Mouse (Mus musculus): Measurements from ENCODE around the gene Abcd1. TPM values are rescaled to one million over a fixed set of nuclear protein-coding genes. Genes with fewer than 3 reads are reported as not detected.

Abcd1 gene
- total and polyA plus RNA-seq, 2 experiments from 2014 or later = 7.6 to 11.7 TPM

DNA sequence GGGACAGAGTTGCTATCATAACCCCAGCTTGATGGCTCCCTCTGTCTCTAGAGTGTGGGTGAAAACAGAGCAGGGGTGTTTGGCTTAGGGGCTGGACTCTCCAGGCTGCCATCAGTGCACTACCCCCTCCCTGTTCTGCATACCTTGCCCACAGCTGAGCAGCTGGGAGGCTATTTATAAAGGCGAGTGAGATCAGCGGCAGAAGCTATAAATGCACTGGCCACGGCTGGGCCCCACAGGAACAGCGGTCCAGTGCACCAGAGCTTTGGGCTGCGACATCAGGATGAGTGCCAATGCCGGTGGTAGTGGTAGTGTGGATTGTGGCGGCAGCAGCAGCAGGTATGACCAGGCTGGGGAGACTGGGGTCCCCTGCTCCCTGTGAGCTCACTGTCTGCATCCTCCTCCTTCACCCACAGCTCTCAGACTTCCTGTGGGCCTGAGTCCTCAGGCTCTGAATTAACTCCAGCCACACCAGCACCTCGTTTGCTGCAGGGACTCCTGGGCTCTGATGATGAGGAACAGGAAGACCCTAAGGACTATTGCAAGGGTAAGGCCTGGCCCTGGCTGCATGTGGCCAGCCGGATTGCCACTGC, 57.9 kb downstream of the Abcd1 start, which contains the start of gene Srpk3:
Srpk3 (plus strand) TSS at position 238 of the 593 bp plus-strand sequence.
- Histone ChIP-seq H3K9ac (no peak within 1 kb of the TSS), H3K4me3 (ENCODE audit: low read depth, low read length) (no peak within 1 kb of the TSS), H3K27me3 (ENCODE audit: insufficient read depth, low read length) (no peaks in the 10 kb centered on the region), H3K9me3 (ENCODE audit: low read length) (no peaks in the 10 kb centered on the region), H3K4me1 (ENCODE audit: insufficient read depth) (no peaks in the 10 kb centered on the region), H3K4me2 (ENCODE audit: low read depth) (no peak within 1 kb of the TSS), H3K27ac (ENCODE audit: low read depth, low read length) (no peak within 1 kb of the TSS), H3K36me3 (ENCODE audit: insufficient read depth) (peaks cover 4% of the 10 kb centered on the region; the same call in 1 of the 2 replicates)
- DNase-seq (no peak), ATAC-seq (0 out of 2 replicates have a peak, but pooled peaks have one; percentile 14)
- no peak for TF ChIP-seq CTCF (IDR thresholded peaks at IDR 0.05; ENCODE audit: low read depth)
- 65% methylated on average over 9 of the region's 9 CpGs for WGBS

DNA sequence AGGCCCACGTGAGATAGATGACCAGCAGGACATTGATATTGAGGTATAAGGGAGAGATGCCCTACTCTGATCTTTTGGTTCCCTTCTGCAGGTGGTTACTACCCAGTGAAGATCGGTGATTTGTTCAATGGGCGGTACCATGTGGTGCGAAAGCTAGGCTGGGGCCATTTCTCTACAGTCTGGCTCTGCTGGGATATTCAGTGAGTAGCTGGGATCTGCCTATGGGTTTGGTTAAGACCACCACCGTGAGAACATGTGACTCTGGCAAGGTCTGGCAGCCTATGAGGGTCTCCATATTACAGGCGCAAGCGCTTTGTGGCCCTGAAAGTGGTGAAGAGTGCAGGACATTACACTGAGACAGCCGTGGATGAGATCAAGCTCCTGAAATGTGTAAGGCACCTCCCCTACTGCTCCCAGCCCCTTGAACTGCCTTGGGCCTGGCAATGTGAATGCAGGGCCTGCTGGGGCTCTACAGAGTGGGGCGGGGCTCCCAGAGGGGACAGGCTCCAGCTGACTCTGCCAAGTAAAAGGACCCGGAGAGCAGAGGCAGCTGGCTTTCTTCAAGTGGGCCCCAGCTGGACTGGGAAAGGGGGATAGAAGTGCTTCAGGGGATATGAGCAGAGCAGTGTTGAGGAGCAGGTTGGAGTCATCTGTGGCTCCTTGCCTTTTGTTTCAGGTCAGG, 58.5 kb downstream of the Abcd1 start:
- H3K4me1 ChIP-seq (ENCODE audit: insufficient read depth) = no peaks in the 10 kb centered on the region
- H3K36me3 ChIP-seq (ENCODE audit: insufficient read depth) = peaks cover 4% of the 10 kb centered on the region; the same call in 1 of the 2 replicates
- no peaks in the 10 kb centered on the region for H3K27me3 ChIP-seq (ENCODE audit: insufficient read depth, low read length)
- DNase-seq = no peak
- H3K9ac ChIP-seq = no peak overlapping the region
- H3K27ac ChIP-seq (ENCODE audit: low read depth, low read length) = no peak overlapping the region
- H3K4me3 ChIP-seq (ENCODE audit: low read depth, low read length) = no peak overlapping the region
- no peaks in the 10 kb centered on the region for H3K9me3 ChIP-seq (ENCODE audit: low read length)
- TF ChIP-seq CTCF (IDR thresholded peaks at IDR 0.05; ENCODE audit: low read depth) = no peak
- ATAC-seq = no peak
- 75% methylated on average over 10 of the region's 10 CpGs for WGBS
- no peak overlapping the region for H3K4me2 ChIP-seq (ENCODE audit: low read depth)

- H3K9me3 ChIP-seq (ENCODE audit: low read length) = no peaks in the 10 kb centered on the region
- no peak overlapping the region for H3K27ac ChIP-seq (ENCODE audit: low read depth, low read length)
- WGBS = 81% methylated on average over 3 of the region's 3 CpGs
- H3K4me1 ChIP-seq (ENCODE audit: insufficient read depth) = peaks cover 14% of the 10 kb centered on the region; the same call in 1 of the 2 replicates
- H3K27me3 ChIP-seq (ENCODE audit: insufficient read depth, low read length) = no peaks in the 10 kb centered on the region
- H3K4me3 ChIP-seq (ENCODE audit: low read depth, low read length) = no peak overlapping the region
- no peak overlapping the region for H3K4me2 ChIP-seq (ENCODE audit: low read depth)
- H3K9ac ChIP-seq = no peak overlapping the region
- no peak for DNase-seq
- TF ChIP-seq CTCF (IDR thresholded peaks at IDR 0.05; ENCODE audit: low read depth) = no peak
- peaks cover 4% of the 10 kb centered on the region; the same call in 1 of the 2 replicates for H3K36me3 ChIP-seq (ENCODE audit: insufficient read depth)
- no peak for ATAC-seq
Measured at GRCm38 (mm10) chrX:73782227-73782626, 65.8 kb downstream of the Abcd1 start.

DNA sequence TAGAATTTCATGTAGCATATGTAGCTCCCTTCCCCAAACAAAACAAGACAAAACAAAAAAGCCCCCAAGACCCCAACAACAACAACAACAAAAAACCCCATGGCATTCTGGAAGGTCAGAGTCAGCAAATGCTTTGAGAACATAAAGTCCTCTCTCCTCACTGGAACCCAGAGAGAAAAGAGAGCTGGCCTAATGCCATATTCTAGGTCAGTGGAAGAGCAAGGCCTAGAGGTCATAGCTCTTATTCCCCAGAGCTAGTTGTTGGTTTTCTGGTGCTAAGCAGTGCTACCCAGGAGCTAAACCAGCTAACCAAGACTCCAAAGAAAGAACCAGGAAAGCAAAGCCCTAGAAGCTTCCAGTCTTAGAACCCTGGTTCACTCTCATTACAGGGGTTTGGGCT, 69.3 kb downstream of the Abcd1 start:
- peak overlapping the region; percentile 91 for H3K27ac ChIP-seq (ENCODE audit: low read depth, low read length)

DNA sequence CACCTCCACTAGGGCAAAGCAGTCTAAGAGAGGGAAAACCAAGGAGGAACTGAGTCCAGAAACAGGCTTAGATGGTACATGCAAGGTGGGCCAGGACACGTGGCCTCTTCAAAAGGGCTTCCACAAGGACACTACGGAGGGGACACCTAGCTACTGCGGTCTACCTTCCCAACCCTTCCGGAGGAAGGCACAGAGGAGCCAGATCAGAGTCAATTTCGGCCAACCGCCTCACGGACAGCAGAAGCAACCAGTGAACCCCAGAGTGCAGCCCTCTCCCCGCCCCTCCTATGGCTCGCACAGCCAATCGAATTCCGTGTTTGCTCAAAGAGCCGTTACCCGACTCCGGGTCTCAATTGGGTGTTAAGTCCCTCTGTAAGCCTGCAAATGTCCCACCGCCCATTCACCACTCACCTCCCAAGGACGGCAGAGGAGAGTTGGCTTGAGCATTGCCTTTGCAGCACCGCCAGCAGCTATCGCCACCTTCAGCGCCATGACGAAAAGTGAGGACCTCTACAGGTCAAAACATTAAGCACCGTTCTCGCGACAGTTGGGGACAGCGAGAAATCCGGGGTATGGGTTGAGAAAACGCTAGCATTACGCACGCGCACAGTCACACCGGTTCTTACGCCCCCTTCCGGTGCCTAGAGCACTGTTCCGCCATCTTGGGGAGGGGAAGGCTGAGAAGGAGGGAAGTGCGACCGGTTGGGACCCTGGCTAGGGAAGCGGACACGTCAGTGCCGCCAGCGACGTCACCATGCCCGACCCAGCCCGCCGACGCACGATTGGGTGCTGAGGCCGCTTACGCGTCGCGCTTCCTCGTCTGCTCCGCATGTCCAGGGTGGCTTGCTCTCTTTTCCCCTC, 70.2 kb downstream of the Abcd1 start, which contains the start of the genes Idh3g and Ssr4:
Idh3g (minus strand) TSS at position 534 of the 861 bp plus-strand sequence.
Ssr4 (plus strand) TSS at position 665 of the 861 bp plus-strand sequence.
- WGBS = 32% methylated on average over 52 of the region's 52 CpGs
- H3K9me3 ChIP-seq (ENCODE audit: low read length) = no peaks in the 10 kb centered on the region

More for the DNA sequence above, 69.3 kb downstream of the Abcd1 start:
- H3K27me3 ChIP-seq (ENCODE audit: insufficient read depth, low read length) = no peaks in the 10 kb centered on the region
- H3K36me3 ChIP-seq (ENCODE audit: insufficient read depth) = no peaks in the 10 kb centered on the region; the same call in 1 of the 2 replicates
- H3K9me3 ChIP-seq (ENCODE audit: low read length) = no peaks in the 10 kb centered on the region
- DNase-seq = no peak
- TF ChIP-seq CTCF (IDR thresholded peaks at IDR 0.05; ENCODE audit: low read depth) = no peak
- peak overlapping the region; percentile 53 for H3K4me3 ChIP-seq (ENCODE audit: low read depth, low read length)
- peak overlapping the region; percentile 58 for H3K9ac ChIP-seq
- ATAC-seq = no peak
- peak overlapping the region; percentile 50 for H3K4me2 ChIP-seq (ENCODE audit: low read depth)
- peaks cover 14% of the 10 kb centered on the region; the same call in 1 of the 2 replicates for H3K4me1 ChIP-seq (ENCODE audit: insufficient read depth)

GRCm38 (mm10) chrX:73787225-73787558, 70.8 kb downstream of the Abcd1 start:
- no peak for DNase-seq
- no peaks in the 10 kb centered on the region for H3K27me3 ChIP-seq (ENCODE audit: insufficient read depth, low read length)
- peak overlapping the region; percentile 54 for H3K4me2 ChIP-seq (ENCODE audit: low read depth)
- H3K36me3 ChIP-seq (ENCODE audit: insufficient read depth) = 0 out of 2 replicates have a peak, but pooled peaks cover 4% of the 10 kb centered on the region
- H3K4me3 ChIP-seq (ENCODE audit: low read depth, low read length) = peak overlapping the region; percentile 53
- TF ChIP-seq CTCF (IDR thresholded peaks at IDR 0.05; ENCODE audit: low read depth) = no peak
- H3K9me3 ChIP-seq (ENCODE audit: low read length) = no peaks in the 10 kb centered on the region
- peak overlapping the region; percentile 91 for H3K27ac ChIP-seq (ENCODE audit: low read depth, low read length)
- 29% methylated on average over 22 of the region's 22 CpGs for WGBS
- peak; percentile 16 for ATAC-seq
- peak overlapping the region; percentile 76 for H3K9ac ChIP-seq
- peaks cover 14% of the 10 kb centered on the region; the same call in 1 of the 2 replicates for H3K4me1 ChIP-seq (ENCODE audit: insufficient read depth)

More for the DNA sequence above, 70.2 kb downstream of the Abcd1 start, which contains the start of the genes Idh3g and Ssr4:
- H3K4me3 ChIP-seq (ENCODE audit: low read depth, low read length) = peak within 1 kb of the TSS; percentile 53
- no peaks in the 10 kb centered on the region for H3K27me3 ChIP-seq (ENCODE audit: insufficient read depth, low read length)
- TF ChIP-seq CTCF (IDR thresholded peaks at IDR 0.05; ENCODE audit: low read depth) = peak; percentile 77
- peak within 1 kb of the TSS; percentile 54 for H3K4me2 ChIP-seq (ENCODE audit: low read depth)
- H3K27ac ChIP-seq (ENCODE audit: low read depth, low read length) = peak within 1 kb of the TSS; percentile 91
- H3K36me3 ChIP-seq (ENCODE audit: insufficient read depth) = peaks cover 4% of the 10 kb centered on the region; the same call in 1 of the 2 replicates
- H3K9ac ChIP-seq = peak within 1 kb of the TSS; percentile 76
- ATAC-seq (peak; percentile 96), DNase-seq (peak; percentile 96)
- H3K4me1 ChIP-seq (ENCODE audit: insufficient read depth) = peaks cover 14% of the 10 kb centered on the region; the same call in 1 of the 2 replicates

Other genes starting within 250 kb of the Abcd1 start
- 24.8 and 39.7 TPM in 2 replicates for gene Bgn, start 233.0 kb upstream of the Abcd1 start, total RNA-seq (2014; rRNA removed)
- 17.7 and 18.3 TPM in 2 replicates for gene Bgn, start 233.0 kb upstream of the Abcd1 start, polyA plus RNA-seq (2015; fragmentation: Nextera tagmentation; extraction: Ambion mirVana)
- 21.4 and 26.0 TPM in 2 replicates for gene Atp2b3, start 213.5 kb upstream of the Abcd1 start, total RNA-seq (2014; rRNA removed)
- gene Atp2b3, start 213.5 kb upstream of the Abcd1 start, polyA plus RNA-seq (2015; fragmentation: Nextera tagmentation; extraction: Ambion mirVana) = 3.9 and 5.5 TPM in 2 replicates
- gene Dusp9, start 77.2 kb upstream of the Abcd1 start, total RNA-seq (2014; rRNA removed) = 0.19 and 0.92 TPM in 2 replicates
- 0.23 and 0.28 TPM in 2 replicates for gene Dusp9, start 77.2 kb upstream of the Abcd1 start, polyA plus RNA-seq (2015; fragmentation: Nextera tagmentation; extraction: Ambion mirVana)
- gene Pnck, start 56.5 kb upstream of the Abcd1 start, total RNA-seq (2014; rRNA removed) = 104 and 117 TPM in 2 replicates
- gene Pnck, start 56.5 kb upstream of the Abcd1 start, polyA plus RNA-seq (2015; fragmentation: Nextera tagmentation; extraction: Ambion mirVana) = 136 and 145 TPM in 2 replicates
- 39.5 and 45.4 TPM in 2 replicates for gene Slc6a8, start 43.4 kb upstream of the Abcd1 start, total RNA-seq (2014; rRNA removed)
- 3.9 and 5.8 TPM in 2 replicates for gene Slc6a8, start 43.4 kb upstream of the Abcd1 start, polyA plus RNA-seq (2015; fragmentation: Nextera tagmentation; extraction: Ambion mirVana)
- 41.9 and 45.4 TPM in 2 replicates for gene Bcap31, start 422 bp upstream of the Abcd1 start, total RNA-seq (2014; rRNA removed)
- 113 and 121 TPM in 2 replicates for gene Bcap31, start 422 bp upstream of the Abcd1 start, polyA plus RNA-seq (2015; fragmentation: Nextera tagmentation; extraction: Ambion mirVana)
- 0.62 and 1.6 TPM in 2 replicates for gene Plxnb3, start 40.5 kb downstream of the Abcd1 start, total RNA-seq (2014; rRNA removed)
- 0.29 and 0.45 TPM in 2 replicates for gene Plxnb3, start 40.5 kb downstream of the Abcd1 start, polyA plus RNA-seq (2015; fragmentation: Nextera tagmentation; extraction: Ambion mirVana)
- gene Srpk3, start 57.8 kb downstream of the Abcd1 start, total RNA-seq (2014; rRNA removed) = 0.14 and 0.62 TPM in 2 replicates
- 0.91 and 0.99 TPM in 2 replicates for gene Srpk3, start 57.8 kb downstream of the Abcd1 start, polyA plus RNA-seq (2015; fragmentation: Nextera tagmentation; extraction: Ambion mirVana)
- gene Idh3g, start 70.3 kb downstream of the Abcd1 start, total RNA-seq (2014; rRNA removed) = 177 and 186 TPM in 2 replicates
- 208 and 213 TPM in 2 replicates for gene Idh3g, start 70.3 kb downstream of the Abcd1 start, polyA plus RNA-seq (2015; fragmentation: Nextera tagmentation; extraction: Ambion mirVana)
- gene Ssr4, start 70.4 kb downstream of the Abcd1 start, total RNA-seq (2014; rRNA removed) = 107 and 169 TPM in 2 replicates
- 167 and 186 TPM in 2 replicates for gene Ssr4, start 70.4 kb downstream of the Abcd1 start, polyA plus RNA-seq (2015; fragmentation: Nextera tagmentation; extraction: Ambion mirVana)
- 239 and 252 TPM in 2 replicates for gene Pdzd4, start 108.4 kb downstream of the Abcd1 start, total RNA-seq (2014; rRNA removed)
- gene Pdzd4, start 108.4 kb downstream of the Abcd1 start, polyA plus RNA-seq (2015; fragmentation: Nextera tagmentation; extraction: Ambion mirVana) = 3.4 and 4.0 TPM in 2 replicates
- not detected in 2 replicates for gene Avpr2, start 175.5 kb downstream of the Abcd1 start, total RNA-seq (2014; rRNA removed)
- not detected in 2 replicates for gene Avpr2, start 175.5 kb downstream of the Abcd1 start, polyA plus RNA-seq (2015; fragmentation: Nextera tagmentation; extraction: Ambion mirVana)
- 225 and 256 TPM in 2 replicates for gene L1cam, start 179.5 kb downstream of the Abcd1 start, total RNA-seq (2014; rRNA removed)
- 75.9 and 100 TPM in 2 replicates for gene L1cam, start 179.5 kb downstream of the Abcd1 start, polyA plus RNA-seq (2015; fragmentation: Nextera tagmentation; extraction: Ambion mirVana)
- 2.0 and 4.8 TPM in 2 replicates for gene Arhgap4, start 205.3 kb downstream of the Abcd1 start, total RNA-seq (2014; rRNA removed)
- 1.1 and 1.6 TPM in 2 replicates for gene Arhgap4, start 205.3 kb downstream of the Abcd1 start, polyA plus RNA-seq (2015; fragmentation: Nextera tagmentation; extraction: Ambion mirVana)
- gene Naa10, start 205.3 kb downstream of the Abcd1 start, total RNA-seq (2014; rRNA removed) = 68.9 and 71.2 TPM in 2 replicates
- 92.1 and 100 TPM in 2 replicates for gene Naa10, start 205.3 kb downstream of the Abcd1 start, polyA plus RNA-seq (2015; fragmentation: Nextera tagmentation; extraction: Ambion mirVana)
- gene Renbp, start 214.3 kb downstream of the Abcd1 start, total RNA-seq (2014; rRNA removed) = 4.9 and 13.1 TPM in 2 replicates
- 11.7 and 12.4 TPM in 2 replicates for gene Renbp, start 214.3 kb downstream of the Abcd1 start, polyA plus RNA-seq (2015; fragmentation: Nextera tagmentation; extraction: Ambion mirVana)
- gene Hcfc1, start 249.8 kb downstream of the Abcd1 start, total RNA-seq (2014; rRNA removed) = 69.7 and 102 TPM in 2 replicates
- gene Hcfc1, start 249.8 kb downstream of the Abcd1 start, polyA plus RNA-seq (2015; fragmentation: Nextera tagmentation; extraction: Ambion mirVana) = 23.1 and 30.8 TPM in 2 replicates